ENCODE assay signal across 25 mouse cellular contexts in genomic region chr11:102052697-102053096, GRCm38 (mm10). TPM values are rescaled to one million over a fixed set of nuclear protein-coding genes. Genes with fewer than 3 reads are reported as not detected.
A peak's percentile ranks its signal among the peaks of the same experiment; 100 is the strongest.
DNase-seq lines count a peak whose midpoint lies in the region; ATAC-seq and TF ChIP-seq lines count a peak whose summit lies in the region.
"Had no signal": no experiment of that assay in that cellular context is flagged by ENCODE, and none has a peak within 500 bp of the region (broad histone marks: within the 10 kb centered on the region; RNA-seq: fewer than 3 reads in every experiment).

No protein-coding gene starts in this region.

- no peak overlapping the region for H3K4me2 ChIP-seq in heart, embryonic 11.5 days
- no peak overlapping the region for H3K4me2 ChIP-seq in kidney, postnatal 0 days (ENCODE audit: low read length)
- H3K4me2 ChIP-seq: forebrain, embryonic 13.5 days had no signal

- no peak for TF ChIP-seq CTCF in kidney, postnatal 0 days (IDR thresholded peaks at IDR 0.05; ENCODE audit: low read depth)
- no peak for TF ChIP-seq CTCF in spleen, adult 2 months (IDR thresholded peaks at IDR 0.05; ENCODE audit: extremely low read depth, insufficient read depth, insufficient read length, insufficient replicate concordance)
- no peak for TF ChIP-seq CTCF in small intestine, adult 2 months (IDR thresholded peaks at IDR 0.05; ENCODE audit: extremely low read depth, insufficient read length, insufficient replicate concordance, low read depth, low read length)

- intact Hi-C loops in heart, postnatal 36 days (cut with DNase I), result loop anchor here (2.0 kb wide), 1 partner anchor 68 kb away; the partner anchor contains the start of gene Cfap97d1

- H3K36me3 ChIP-seq in heart, embryonic 11.5 days (ENCODE audit: control insufficient read depth, insufficient read depth, low read length), result no peaks in the 10 kb centered on the region
- H3K36me3 ChIP-seq in kidney, postnatal 0 days (ENCODE audit: insufficient read depth, low read length), result no peaks in the 10 kb centered on the region
- no peaks in the 10 kb centered on the region for H3K36me3 ChIP-seq in spleen, adult 2 months (ENCODE audit: control insufficient read depth, insufficient read depth, low read length)
- no peaks in the 10 kb centered on the region for H3K36me3 ChIP-seq in small intestine, adult 2 months (ENCODE audit: control insufficient read depth, insufficient read depth, low read length)

- TF ChIP-seq POLR2A in spleen, adult 2 months (IDR thresholded peaks at IDR 0.05; ENCODE audit: low read depth, low read length), result no peak
- TF ChIP-seq POLR2A in small intestine, adult 2 months (IDR thresholded peaks at IDR 0.05; ENCODE audit: low read depth, low read length), result no peak

- no peak for ATAC-seq in heart, embryonic 11.5 days (replicated peaks; ENCODE audit: insufficient number of reproducible peaks, low FRiP score, low TSS enrichment)
- ATAC-seq in kidney, postnatal 0 days (replicated peaks; ENCODE audit: low FRiP score, low read depth), result no peak
- ATAC-seq: forebrain, embryonic 13.5 days; hindbrain, embryonic 16.5 days; intestine, embryonic 16.5 days had no signal

- H3K27ac ChIP-seq in heart, embryonic 11.5 days (ENCODE audit: low read depth, low read length), result peak overlapping the region; percentile 13; the same call in 1 of the 2 replicates
- peak overlapping the region; percentile 76 for H3K27ac ChIP-seq in kidney, postnatal 0 days
- peak overlapping the region; percentile 75 for H3K27ac ChIP-seq in spleen, adult 2 months (ENCODE audit: insufficient read depth, low read length)
- peak overlapping the region; percentile 42; the same call in 1 of the 2 replicates for H3K27ac ChIP-seq in small intestine, adult 2 months (ENCODE audit: insufficient read depth, low read depth, low read length)
- H3K27ac ChIP-seq: forebrain, embryonic 13.5 days; liver, embryonic 14.5 days had no signal

- H3K4me1 ChIP-seq in heart, embryonic 11.5 days (ENCODE audit: control insufficient read depth, insufficient read depth, low read length), result no peaks in the 10 kb centered on the region
- H3K4me1 ChIP-seq in kidney, postnatal 0 days (replicated peaks; ENCODE audit: insufficient read depth, low read length), result peaks cover 12% of the 10 kb centered on the region
- H3K4me1 ChIP-seq in spleen, adult 2 months (ENCODE audit: control insufficient read depth, insufficient read depth, insufficient read length), result no peaks in the 10 kb centered on the region; the same call in 1 of the 2 replicates
- peaks cover 2% of the 10 kb centered on the region; the same call in 1 of the 2 replicates for H3K4me1 ChIP-seq in small intestine, adult 2 months (ENCODE audit: control insufficient read depth, insufficient read depth, insufficient read length, low read length)
- H3K4me1 ChIP-seq: forebrain, embryonic 13.5 days had no signal

- H3K27me3 ChIP-seq in heart, embryonic 11.5 days (ENCODE audit: control insufficient read depth, insufficient read depth, low read length), result no peaks in the 10 kb centered on the region
- H3K27me3 ChIP-seq in kidney, postnatal 0 days (ENCODE audit: insufficient read depth, low read length), result no peaks in the 10 kb centered on the region
- no peaks in the 10 kb centered on the region for H3K27me3 ChIP-seq in spleen, adult 2 months (ENCODE audit: control insufficient read depth, insufficient read depth, low read length)
- no peaks in the 10 kb centered on the region for H3K27me3 ChIP-seq in small intestine, adult 2 months (ENCODE audit: control insufficient read depth, insufficient read depth, low read length)
- H3K27me3 ChIP-seq: forebrain, embryonic 13.5 days had no signal

- H3K4me3 ChIP-seq in heart, embryonic 11.5 days (ENCODE audit: low read depth, low read length), result no peak overlapping the region
- no peak overlapping the region for H3K4me3 ChIP-seq in kidney, postnatal 0 days (replicated peaks; ENCODE audit: low read depth, low read length)
- H3K4me3 ChIP-seq in spleen, adult 2 months (ENCODE audit: extremely low read depth, insufficient read depth, insufficient read length), result no peak overlapping the region
- no peak overlapping the region for H3K4me3 ChIP-seq in small intestine, adult 2 months (ENCODE audit: low read depth, low read length)
- H3K4me3 ChIP-seq: erythroblast, embryonic 14.5 days; forebrain, embryonic 13.5 days had no signal

- H3K9ac ChIP-seq in heart, embryonic 11.5 days (ENCODE audit: low read depth, low read length), result no peak overlapping the region
- no peak overlapping the region for H3K9ac ChIP-seq in kidney, postnatal 0 days (ENCODE audit: low read depth, low read length)
- H3K9ac ChIP-seq: forebrain, embryonic 13.5 days; liver, embryonic 14.5 days had no signal

- H3K9me3 ChIP-seq in heart, embryonic 11.5 days (replicated peaks; ENCODE audit: control insufficient read depth, low read length), result no peaks in the 10 kb centered on the region
- H3K9me3 ChIP-seq in kidney, postnatal 0 days (replicated peaks; ENCODE audit: low read length), result no peaks in the 10 kb centered on the region
- H3K9me3 ChIP-seq: forebrain, embryonic 13.5 days had no signal

- DNase-seq in heart, postnatal 36 days, result no peak
- DNase-seq in kidney, postnatal 0 days (ENCODE audit: low spot score), result no peak
- DNase-seq in kidney, postnatal 36 days, result no peak
- DNase-seq in spleen, adult 2 months (ENCODE audit: low read depth in 1 of 2, low spot score in 2 of 2), result no peak
- DNase-seq in spleen, adult 18-20 months, result no peak
- no peak for DNase-seq in lung, postnatal 10 days
- DNase-seq: cerebellum, adult 2 months; gastrocnemius, postnatal 14 days; right cerebral cortex, postnatal 4 days; thymus, adult 18-20 months had no signal

- 80% methylated on average over 12 of the region's 12 CpGs for WGBS in heart, embryonic 11.5 days (ENCODE audit: insufficient replicate concordance)
- WGBS in kidney, postnatal 0 days, result 82% methylated on average over 12 of the region's 12 CpGs
- WGBS in spleen, adult 2 months, result 84% methylated on average over 12 of the region's 12 CpGs
- 79% methylated on average over 12 of the region's 12 CpGs for WGBS in small intestine, adult 2 months

RNA-seq across cellular contexts. Expression of gene Cd300lg, which starts 11.4 kb away (rescaled TPM):
- polyA plus RNA-seq in heart, embryonic 11.5 days (2014; fragmentation: Nextera tagmentation; extraction: Ambion mirVana), result 0.70 and 0.79 TPM in 2 replicates
- total RNA-seq in heart, postnatal 36 days (2021), result 10 to 100 TPM; 68.3 to 69.5 TPM
- polyA plus RNA-seq in kidney, postnatal 0 days (2015; fragmentation: Nextera tagmentation; extraction: Ambion mirVana), result 2.8 and 2.9 TPM in 2 replicates
- polyA plus RNA-seq in spleen, adult 2 months (2012; rRNA removed), result 12.3 and 12.8 TPM in 2 replicates
- polyA plus RNA-seq in small intestine, adult 2 months (2012; rRNA removed), result 3.8 and 5.4 TPM in 2 replicates
- total RNA-seq: hematopoietic stem cell, adult 5-6 weeks had no signal
- polyA plus RNA-seq: C2C12; erythroblast, embryonic 14.5 days had no signal

RNA-seq across cellular contexts. Expression of gene Mpp3, which starts 24.4 kb away (rescaled TPM):
- polyA plus RNA-seq in heart, embryonic 11.5 days (2014; fragmentation: Nextera tagmentation; extraction: Ambion mirVana), result 2.7 and 3.4 TPM in 2 replicates
- total RNA-seq in heart, postnatal 36 days (2021), result 1 to 10 TPM; 1.7 to 1.9 TPM
- polyA plus RNA-seq in kidney, postnatal 0 days (2015; fragmentation: Nextera tagmentation; extraction: Ambion mirVana), result 3.5 and 4.2 TPM in 2 replicates
- polyA plus RNA-seq in spleen, adult 2 months (2012; rRNA removed), result 2.1 and 2.7 TPM in 2 replicates
- 0.55 and 0.90 TPM in 2 replicates for polyA plus RNA-seq in small intestine, adult 2 months (2012; rRNA removed)
- total RNA-seq: megakaryocyte progenitor cell, adult 5-6 weeks had no signal
- polyA plus RNA-seq: erythroblast, embryonic 14.5 days had no signal

RNA-seq across cellular contexts. Expression of gene Mpp2, which starts 35.6 kb away (rescaled TPM):
- 9.7 and 11.4 TPM in 2 replicates for polyA plus RNA-seq in heart, embryonic 11.5 days (2014; fragmentation: Nextera tagmentation; extraction: Ambion mirVana)
- total RNA-seq in heart, postnatal 36 days (2021), result 1 to 10 TPM; 2.1 to 3.1 TPM
- polyA plus RNA-seq in kidney, postnatal 0 days (2015; fragmentation: Nextera tagmentation; extraction: Ambion mirVana), result 8.8 and 9.3 TPM in 2 replicates
- 7.5 TPM in 2 replicates for polyA plus RNA-seq in spleen, adult 2 months (2012; rRNA removed)
- 1.2 and 1.6 TPM in 2 replicates for polyA plus RNA-seq in small intestine, adult 2 months (2012; rRNA removed)

RNA-seq across cellular contexts. Expression of gene Ppy, which starts 48.4 kb away (rescaled TPM):
- not detected in 2 replicates for polyA plus RNA-seq in heart, embryonic 11.5 days (2014; fragmentation: Nextera tagmentation; extraction: Ambion mirVana)
- total RNA-seq in heart, postnatal 36 days (2021), result not detected
- not detected in 2 replicates for polyA plus RNA-seq in kidney, postnatal 0 days (2015; fragmentation: Nextera tagmentation; extraction: Ambion mirVana)
- polyA plus RNA-seq in spleen, adult 2 months (2012; rRNA removed), result 0.29 and 0.50 TPM in 2 replicates
- 11.5 TPM in 1 of 2 replicates, not detected in the other for polyA plus RNA-seq in small intestine, adult 2 months (2012; rRNA removed)
- total RNA-seq: adrenal gland, adult 18-20 months; gastrocnemius, postnatal 14 days; hematopoietic stem cell, adult 5-6 weeks; layer of hippocampus, postnatal 10 days; megakaryocyte progenitor cell, adult 5-6 weeks had no signal
- polyA plus RNA-seq: C2C12; cerebellum, adult 2 months; erythroblast, embryonic 14.5 days; forebrain, embryonic 13.5 days; frontal cortex, adult 2 months; hindbrain, embryonic 16.5 days; limb, embryonic 11.5 days; liver, embryonic 14.5 days; lung, embryonic 16.5 days had no signal

RNA-seq across cellular contexts. Expression of gene Pyy, which starts 54.9 kb away (rescaled TPM):
- 0.69 TPM in 1 of 2 replicates, not detected in the other for polyA plus RNA-seq in heart, embryonic 11.5 days (2014; fragmentation: Nextera tagmentation; extraction: Ambion mirVana)
- not detected for total RNA-seq in heart, postnatal 36 days (2021)
- not detected in 2 replicates for polyA plus RNA-seq in kidney, postnatal 0 days (2015; fragmentation: Nextera tagmentation; extraction: Ambion mirVana)
- polyA plus RNA-seq in spleen, adult 2 months (2012; rRNA removed), result 0.72 TPM in 1 of 2 replicates, not detected in the other
- polyA plus RNA-seq in small intestine, adult 2 months (2012; rRNA removed), result 137 and 596 TPM in 2 replicates
- total RNA-seq: adrenal gland, adult 18-20 months; gastrocnemius, postnatal 14 days; hematopoietic stem cell, adult 5-6 weeks; layer of hippocampus, postnatal 10 days; megakaryocyte progenitor cell, adult 5-6 weeks had no signal
- polyA plus RNA-seq: C2C12; erythroblast, embryonic 14.5 days; forebrain, embryonic 13.5 days; frontal cortex, adult 2 months; limb, embryonic 11.5 days; lung, embryonic 16.5 days had no signal

Comparison
In these comparisons a context has a peak if more than half of its experiments do, and no peak if none do; other contexts are left out.
1. H3K27ac ChIP-seq: peak in every context shown above with its lines; median percentile 76 in kidney, postnatal 0 days; 75 in spleen, adult 2 months; 42 in small intestine, adult 2 months; 13 in heart, embryonic 11.5 days.